In genomic region chr11:88583866-88584265, GRCm38 (mm10) we compare ENCODE assay signal across 9 mouse cellular contexts.
DNase-seq lines count a peak whose midpoint lies in the region; ATAC-seq and TF ChIP-seq lines count a peak whose summit lies in the region.
"Had no signal": no experiment of that assay in that cellular context is flagged by ENCODE, and none has a peak within 500 bp of the region (broad histone marks: within the 10 kb centered on the region; RNA-seq: fewer than 3 reads in every experiment).

No protein-coding gene starts in this region.

- H3K27ac ChIP-seq in heart, embryonic 11.5 days (ENCODE audit: low read depth, low read length): peak overlapping the region; percentile 79
- peak overlapping the region; percentile 95 for H3K27ac ChIP-seq in forebrain, embryonic 13.5 days
- H3K27ac ChIP-seq in limb, embryonic 15.5 days: peak overlapping the region; percentile 61

- H3K36me3 ChIP-seq in heart, embryonic 11.5 days (ENCODE audit: control insufficient read depth, insufficient read depth, low read length): no peaks in the 10 kb centered on the region
- peaks cover 28% of the 10 kb centered on the region for H3K36me3 ChIP-seq in E14TG2a.4 (ENCODE audit: insufficient read depth, low read length)
- 0 out of 2 replicates have a peak, but pooled peaks cover 2% of the 10 kb centered on the region for H3K36me3 ChIP-seq in forebrain, embryonic 13.5 days (ENCODE audit: poor library complexity, severe bottlenecking)
- H3K36me3 ChIP-seq in limb, embryonic 15.5 days: no peaks in the 10 kb centered on the region

- H3K9me3 ChIP-seq in heart, embryonic 11.5 days (replicated peaks; ENCODE audit: control insufficient read depth, low read length): no peaks in the 10 kb centered on the region
- H3K9me3 ChIP-seq in E14TG2a.4 (ENCODE audit: low read length): no peaks in the 10 kb centered on the region
- H3K9me3 ChIP-seq in forebrain, embryonic 13.5 days (replicated peaks): no peaks in the 10 kb centered on the region
- H3K9me3 ChIP-seq in limb, embryonic 15.5 days: no peaks in the 10 kb centered on the region

- no peak overlapping the region for H3K4me3 ChIP-seq in heart, embryonic 11.5 days (ENCODE audit: low read depth, low read length)
- peak overlapping the region; percentile 72 for H3K4me3 ChIP-seq in E14TG2a.4 (replicated peaks; ENCODE audit: low read length)
- H3K4me3 ChIP-seq in forebrain, embryonic 13.5 days: no peak overlapping the region
- no peak overlapping the region for H3K4me3 ChIP-seq in limb, embryonic 15.5 days

- 0 out of 2 replicates have a peak overlapping the region, but pooled peaks have one; percentile 14 for H3K4me2 ChIP-seq in heart, embryonic 11.5 days
- H3K4me2 ChIP-seq in forebrain, embryonic 13.5 days: peak overlapping the region; percentile 53
- H3K4me2 ChIP-seq in limb, embryonic 15.5 days: no peak overlapping the region

- no peak for DNase-seq in heart, adult 11 months
- no peak for DNase-seq in right cerebral cortex, adult 2 months (ENCODE audit: low spot score in 2 of 2)
- no peak for DNase-seq in frontal cortex, postnatal 36 days (ENCODE audit: low spot score in 2 of 2)
- no peak for DNase-seq in layer of hippocampus, postnatal 14 days (ENCODE audit: low spot score in 2 of 2)

- no peak for ATAC-seq in heart, embryonic 11.5 days (replicated peaks; ENCODE audit: insufficient number of reproducible peaks, low FRiP score, low TSS enrichment)
- ATAC-seq in forebrain, embryonic 13.5 days: no peak
- ATAC-seq in limb, embryonic 15.5 days (ENCODE audit: insufficient number of reproducible peaks, low FRiP score, low TSS enrichment, low read depth): no peak
- ATAC-seq: CD4-positive, CD25-positive, alpha-beta regulatory T cell, adult 4 months had no signal

- no peaks in the 10 kb centered on the region for H3K27me3 ChIP-seq in heart, embryonic 11.5 days (ENCODE audit: control insufficient read depth, insufficient read depth, low read length)
- H3K27me3 ChIP-seq in E14TG2a.4 (ENCODE audit: insufficient read depth, low read length): no peaks in the 10 kb centered on the region
- no peaks in the 10 kb centered on the region for H3K27me3 ChIP-seq in forebrain, embryonic 13.5 days
- H3K27me3 ChIP-seq in limb, embryonic 15.5 days: no peaks in the 10 kb centered on the region

- peaks cover 64% of the 10 kb centered on the region for H3K4me1 ChIP-seq in heart, embryonic 11.5 days (ENCODE audit: control insufficient read depth, insufficient read depth, low read length)
- peaks cover 91% of the 10 kb centered on the region for H3K4me1 ChIP-seq in E14TG2a.4 (replicated peaks; ENCODE audit: low read depth, low read length)
- peaks cover 99% of the 10 kb centered on the region for H3K4me1 ChIP-seq in forebrain, embryonic 13.5 days
- peaks cover 77% of the 10 kb centered on the region for H3K4me1 ChIP-seq in limb, embryonic 15.5 days

- 24% methylated on average over 6 of the region's 6 CpGs for WGBS in heart, embryonic 11.5 days (ENCODE audit: insufficient replicate concordance)
- 2% methylated on average over 6 of the region's 6 CpGs for WGBS in forebrain, embryonic 13.5 days
- 32% methylated on average over 6 of the region's 6 CpGs for WGBS in limb, embryonic 15.5 days

- TF ChIP-seq CTCF in E14TG2a.4 (conservative IDR thresholded peaks at IDR 0.05; ENCODE audit: low read length): no peak

- H3K9ac ChIP-seq in heart, embryonic 11.5 days (ENCODE audit: low read depth, low read length): peak overlapping the region; percentile 28
- H3K9ac ChIP-seq in forebrain, embryonic 13.5 days: peak overlapping the region; percentile 50
- H3K9ac ChIP-seq in limb, embryonic 15.5 days: no peak overlapping the region
